Mouse (Mus musculus): ENCODE data around the gene Foxa1. TPM values are rescaled to one million over a fixed set of nuclear protein-coding genes. Genes with fewer than 3 reads are reported as not detected.

The Foxa1 gene
- total and polyA plus RNA-seq, 3 experiments = not detected

- Histone ChIP-seq H3K9me3 (replicated peaks; ENCODE audit: insufficient read depth, low read length) (no peaks in the 10 kb centered on the region), H3K79me2 (ENCODE audit: control insufficient read depth, insufficient read depth, low read length, poor library complexity) (no peaks in the 10 kb centered on the region), H3K4me1 (ENCODE audit: control insufficient read depth in 1 of 2, insufficient read depth in 2 of 2, low read length in 2 of 2) (no peaks in the 10 kb centered on the region), H3K4me3 (ENCODE audit: control insufficient read depth in 1 of 2, insufficient read depth in 1 of 2, low read depth in 2 of 2, low read length in 2 of 2) (no peak overlapping the region), H3K27me3 (ENCODE audit: control insufficient read depth in 1 of 2, insufficient read depth in 2 of 2, low read length in 2 of 2) (no peaks in the 10 kb centered on the region; a peak in 1 of 4 replicates), H3K36me3 (ENCODE audit: control insufficient read depth in 1 of 2, insufficient read depth in 2 of 2, low read length in 2 of 2) (no peaks in the 10 kb centered on the region), H3K27ac (ENCODE audit: control insufficient read depth, low read depth, low read length) (no peak overlapping the region), H3K9ac (ENCODE audit: control insufficient read depth, low read depth, low read length, poor library complexity, severe bottlenecking) (no peak overlapping the region)
- DNase-seq (ENCODE audit: low read depth, low spot score) = no peak
- TF ChIP-seq E2F4 (IDR thresholded peaks at IDR 0.05; ENCODE audit: borderline replicate concordance, low read depth, low read length) (no peak), ZC3H11A (IDR thresholded peaks at IDR 0.05; ENCODE audit: low read depth, low read length) (no peak), USF1 (IDR thresholded peaks at IDR 0.05; ENCODE audit: low read depth, low read length) (no peak), ZMIZ1 (IDR thresholded peaks at IDR 0.05; ENCODE audit: low read depth, low read length) (no peak), MXI1 (IDR thresholded peaks at IDR 0.05; ENCODE audit: low read depth, low read length) (no peak), MYC (IDR thresholded peaks at IDR 0.05; ENCODE audit: low read depth, low read length) (no peak), MAFK (IDR thresholded peaks at IDR 0.05; ENCODE audit: borderline replicate concordance, low read depth, low read length) (no peak), TBP (IDR thresholded peaks at IDR 0.05; ENCODE audit: low read depth, low read length) (no peak), USF2 (IDR thresholded peaks at IDR 0.05; ENCODE audit: borderline replicate concordance in 1 of 2, insufficient read depth in 1 of 2, low read depth in 1 of 2, low read length in 2 of 2) (no peak), RCOR1 (IDR thresholded peaks at IDR 0.05; ENCODE audit: low read depth, low read length) (no peak), POLR2AphosphoS5 (IDR thresholded peaks at IDR 0.05; ENCODE audit: borderline replicate concordance, low read depth, low read length) (no peak), UBTF (IDR thresholded peaks at IDR 0.05; ENCODE audit: borderline replicate concordance, insufficient read depth, low read depth, low read length) (no peak)
These were observed 35.2 kb downstream of the Foxa1 start for GRCm38 (mm10) chr12:57511560-57511959.

- TF ChIP-seq ELF1 (IDR thresholded peaks at IDR 0.05; ENCODE audit: low read depth, low read length) (no peak), UBTF (IDR thresholded peaks at IDR 0.05; ENCODE audit: borderline replicate concordance, insufficient read depth, low read depth, low read length) (no peak), ZMIZ1 (IDR thresholded peaks at IDR 0.05; ENCODE audit: low read depth, low read length) (no peak), POLR2A (IDR thresholded peaks at IDR 0.05; ENCODE audit: control insufficient read depth in 1 of 2, insufficient read depth in 1 of 2, low read depth in 1 of 2, low read length in 2 of 2, poor library complexity in 1 of 2) (no peak), MAZ (IDR thresholded peaks at IDR 0.05; ENCODE audit: low read depth, low read length) (no peak), TAL1 (IDR thresholded peaks at IDR 0.05; ENCODE audit: low read length) (no peak), NELFE (IDR thresholded peaks at IDR 0.05; ENCODE audit: low read depth, low read length) (no peak), POLR2AphosphoS2 (IDR thresholded peaks at IDR 0.05; ENCODE audit: low read length) (no peak), CHD1 (IDR thresholded peaks at IDR 0.05; ENCODE audit: low read depth, low read length) (no peak), MYC (IDR thresholded peaks at IDR 0.05; ENCODE audit: low read depth, low read length) (no peak), POLR2AphosphoS5 (IDR thresholded peaks at IDR 0.05; ENCODE audit: borderline replicate concordance, low read depth, low read length) (no peak), MAX (IDR thresholded peaks at IDR 0.05; ENCODE audit: low read length) (no peak), CHD2 (IDR thresholded peaks at IDR 0.05; ENCODE audit: low read length) (no peak), SMC3 (IDR thresholded peaks at IDR 0.05; ENCODE audit: low read depth, low read length) (no peak)
- Histone ChIP-seq H3K27me3 (ENCODE audit: control insufficient read depth in 1 of 2, insufficient read depth in 2 of 2, low read length in 2 of 2) (no peaks in the 10 kb centered on the region; a peak in 1 of 4 replicates), H3K27ac (ENCODE audit: control insufficient read depth, low read depth, low read length) (no peak overlapping the region), H3K4me1 (ENCODE audit: control insufficient read depth in 1 of 2, insufficient read depth in 2 of 2, low read length in 2 of 2) (no peaks in the 10 kb centered on the region), H3K9ac (ENCODE audit: control insufficient read depth, low read depth, low read length, poor library complexity, severe bottlenecking) (no peak overlapping the region), H3K79me2 (ENCODE audit: control insufficient read depth, insufficient read depth, low read length, poor library complexity) (no peaks in the 10 kb centered on the region), H3K9me3 (replicated peaks; ENCODE audit: insufficient read depth, low read length) (no peaks in the 10 kb centered on the region), H3K4me3 (ENCODE audit: control insufficient read depth in 1 of 2, insufficient read depth in 1 of 2, low read depth in 2 of 2, low read length in 2 of 2) (no peak overlapping the region), H3K36me3 (ENCODE audit: control insufficient read depth in 1 of 2, insufficient read depth in 2 of 2, low read length in 2 of 2) (no peaks in the 10 kb centered on the region)
- no peak for DNase-seq (ENCODE audit: low read depth, low spot score)
These were observed 35.6 kb downstream of the Foxa1 start for GRCm38 (mm10) chr12:57511127-57511526.

Measured in MEL (cell line).